Mouse (Mus musculus): ENCODE results near the gene Pdlim1.
A peak's percentile ranks its signal among the peaks of the same experiment; 100 is the strongest.
"Not testable (repeated sequence)": the region's sequence is repeated elsewhere in the genome, so short reads cannot be mapped to it uniquely, and the experiment has no call there.

Gene Pdlim1

GRCm38 (mm10) chr19:40240838-40241689, 30.6 kb downstream of the Pdlim1 start:
- peak; percentile 33 to 41 for DNase-seq (ENCODE audit: low spot score in 2 of 2)

GRCm38 (mm10) chr19:40240360-40240759, 31.3 kb downstream of the Pdlim1 start:
- DNase-seq (ENCODE audit: low spot score in 2 of 2), result no peak

- DNase-seq (ENCODE audit: low spot score in 2 of 2), result no peak
Measured at GRCm38 (mm10) chr19:40238175-40238850, 33.3 kb downstream of the Pdlim1 start.

GRCm38 (mm10) chr19:40232560-40232959, 39.1 kb downstream of the Pdlim1 start:
- no peak for DNase-seq (ENCODE audit: low spot score in 2 of 2)

- no peak for DNase-seq (ENCODE audit: low spot score in 2 of 2)
Measured at GRCm38 (mm10) chr19:40231825-40232541, 39.7 kb downstream of the Pdlim1 start.

- no peak for DNase-seq (ENCODE audit: low spot score in 2 of 2)
Measured at GRCm38 (mm10) chr19:40231074-40231738, 40.4 kb downstream of the Pdlim1 start.

GRCm38 (mm10) chr19:40226516-40227151, 45.0 kb downstream of the Pdlim1 start:
- DNase-seq (ENCODE audit: low spot score in 2 of 2), result no peak

- no peak for DNase-seq (ENCODE audit: low spot score in 2 of 2)
Measured at GRCm38 (mm10) chr19:40225761-40226110, 45.9 kb downstream of the Pdlim1 start.

GRCm38 (mm10) chr19:40225102-40225760, 46.4 kb downstream of the Pdlim1 start:
- DNase-seq (ENCODE audit: low spot score in 2 of 2), result peak; percentile 77 to 90

- not testable (repeated sequence) for DNase-seq (ENCODE audit: low spot score in 2 of 2)
Measured at GRCm38 (mm10) chr19:40222307-40222706, 49.3 kb downstream of the Pdlim1 start.

GRCm38 (mm10) chr19:40220878-40221277, 50.8 kb downstream of the Pdlim1 start:
- no peak for DNase-seq (ENCODE audit: low spot score in 2 of 2)

GRCm38 (mm10) chr19:40202947-40203346, 68.7 kb downstream of the Pdlim1 start:
- not testable (repeated sequence) for DNase-seq (ENCODE audit: low spot score in 2 of 2)

GRCm38 (mm10) chr19:40190596-40190995, 81.0 kb downstream of the Pdlim1 start:
- DNase-seq (ENCODE audit: low spot score in 2 of 2), result peak in 1 of 2 experiments; percentile 2

GRCm38 (mm10) chr19:40187160-40187559, 84.5 kb downstream of the Pdlim1 start, which contains the start of gene Cyp2c70:
TSS of gene Cyp2c70 (minus strand) at chr19:40187333.
- no peak for DNase-seq (ENCODE audit: low spot score in 2 of 2)

- peak; percentile 12 to 19 for DNase-seq (ENCODE audit: low spot score in 2 of 2)
Measured at GRCm38 (mm10) chr19:40183600-40183999, 88.0 kb downstream of the Pdlim1 start.

- DNase-seq (ENCODE audit: low spot score in 2 of 2), result no peak
Measured at GRCm38 (mm10) chr19:40178311-40178710, 93.3 kb downstream of the Pdlim1 start.
